Mouse (Mus musculus): Measurements from ENCODE around the gene Tiam1. TPM values are rescaled to one million over a fixed set of nuclear protein-coding genes. Genes with fewer than 3 reads are reported as not detected.

Tiam1 gene
- total RNA-seq (2014; fragmentation: Nextera tagmentation) (1.4 and 1.8 TPM in 2 replicates), total RNA-seq (2017) (4.9 and 5.3 TPM in 2 replicates), polyA plus RNA-seq (2012) (2.9 and 3.0 TPM in 2 replicates)

GRCm38 (mm10) chr16:90143760-90144516 is at the start of gene Tiam1:
TSS of gene Tiam1 (minus strand) at chr16:90143769.
- ATAC-seq (ENCODE audit: extremely low read depth, insufficient number of reproducible peaks, low FRiP score, poor library complexity, severe bottlenecking) (peak; percentile 16), DNase-seq (ENCODE audit: low spot score) (peak; percentile 87)
- peaks cover 9% of the 10 kb centered on the region; the same call in 1 of the 2 replicates for H3K27me3 ChIP-seq (ENCODE audit: insufficient read depth, low read length)
- H3K9me3 ChIP-seq (replicated peaks): peaks cover 34% of the 10 kb centered on the region
- peak within 1 kb of the TSS; percentile 71 for H3K4me3 ChIP-seq (ENCODE audit: low read depth, low read length)
- no peaks in the 10 kb centered on the region for H3K36me3 ChIP-seq (replicated peaks)
- no peak for TF ChIP-seq POLR2AphosphoS5 (IDR thresholded peaks at IDR 0.05; ENCODE audit: insufficient replicate concordance, low read depth, low read length)
- TF ChIP-seq TAL1 (conservative IDR thresholded peaks at IDR 0.05; ENCODE audit: low read depth, low read length): no peak
- no peak for TF ChIP-seq GATA2 (IDR thresholded peaks at IDR 0.05; ENCODE audit: borderline replicate concordance, low read depth, low read length)
- no peak for TF ChIP-seq CTCF (IDR thresholded peaks at IDR 0.05; ENCODE audit: low read depth, low read length)
- peaks cover 16% of the 10 kb centered on the region for H3K4me1 ChIP-seq (ENCODE audit: insufficient read depth, low read depth, low read length)

- TF ChIP-seq GATA2 (IDR thresholded peaks at IDR 0.05; ENCODE audit: borderline replicate concordance, low read depth, low read length) (no peak), TAL1 (conservative IDR thresholded peaks at IDR 0.05; ENCODE audit: low read depth, low read length) (no peak), CTCF (IDR thresholded peaks at IDR 0.05; ENCODE audit: low read depth, low read length) (no peak), GATA1 (IDR thresholded peaks at IDR 0.05; ENCODE audit: borderline replicate concordance, low read length) (no peak), POLR2AphosphoS5 (IDR thresholded peaks at IDR 0.05; ENCODE audit: insufficient replicate concordance, low read depth, low read length) (no peak)
- no peak for ATAC-seq (ENCODE audit: extremely low read depth, insufficient number of reproducible peaks, low FRiP score, poor library complexity, severe bottlenecking)
These were observed 47.7 kb upstream of the Tiam1 start for GRCm38 (mm10) chr16:90191289-90191688.

DNA sequence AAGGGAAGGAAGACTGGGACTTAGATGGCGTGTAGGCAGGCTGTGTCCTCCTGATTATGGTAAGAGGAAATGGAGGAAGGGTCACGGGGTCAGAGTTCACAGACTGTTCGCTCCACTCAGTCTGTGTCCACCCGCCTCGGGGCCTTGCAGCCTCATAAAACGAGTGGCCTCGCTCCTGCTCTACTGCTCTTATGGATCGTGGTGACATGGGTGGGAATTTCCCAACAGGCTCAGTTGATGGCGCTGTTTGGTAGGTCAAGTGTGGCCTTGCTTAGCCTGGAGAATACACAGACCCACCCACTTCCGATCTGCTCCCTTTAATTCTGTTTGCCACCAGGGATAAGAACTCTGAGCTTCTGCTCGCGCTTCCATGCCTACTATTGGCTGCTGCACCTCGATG is 43.9 kb upstream of the Tiam1 start:
- TF ChIP-seq GATA2 (IDR thresholded peaks at IDR 0.05; ENCODE audit: borderline replicate concordance, low read depth, low read length) (no peak), CTCF (IDR thresholded peaks at IDR 0.05; ENCODE audit: low read depth, low read length) (no peak), POLR2AphosphoS5 (IDR thresholded peaks at IDR 0.05; ENCODE audit: insufficient replicate concordance, low read depth, low read length) (no peak), GATA1 (IDR thresholded peaks at IDR 0.05; ENCODE audit: borderline replicate concordance, low read length) (no peak), TAL1 (conservative IDR thresholded peaks at IDR 0.05; ENCODE audit: low read depth, low read length) (no peak)
- Histone ChIP-seq H3K4me3 (ENCODE audit: low read depth, low read length) (no peak overlapping the region), H3K9me3 (replicated peaks) (no peaks in the 10 kb centered on the region), H3K4me1 (ENCODE audit: insufficient read depth, low read depth, low read length) (peaks cover 3% of the 10 kb centered on the region; the same call in 1 of the 2 replicates), H3K27me3 (ENCODE audit: insufficient read depth, low read length) (peaks cover 7% of the 10 kb centered on the region; the same call in 1 of the 2 replicates), H3K36me3 (replicated peaks) (no peaks in the 10 kb centered on the region)
- DNase-seq (ENCODE audit: low spot score): no peak
- peak; percentile 68 for ATAC-seq (ENCODE audit: extremely low read depth, insufficient number of reproducible peaks, low FRiP score, poor library complexity, severe bottlenecking)

More at GRCm38 (mm10) chr16:90191289-90191688, 47.7 kb upstream of the Tiam1 start:
- Histone ChIP-seq H3K27me3 (ENCODE audit: insufficient read depth, low read length) (peaks cover 7% of the 10 kb centered on the region; the same call in 1 of the 2 replicates), H3K4me3 (ENCODE audit: low read depth, low read length) (no peak overlapping the region), H3K9me3 (replicated peaks) (no peaks in the 10 kb centered on the region), H3K36me3 (replicated peaks) (no peaks in the 10 kb centered on the region), H3K4me1 (ENCODE audit: insufficient read depth, low read depth, low read length) (peaks cover 5% of the 10 kb centered on the region)
- no peak for DNase-seq (ENCODE audit: low spot score)

DNA sequence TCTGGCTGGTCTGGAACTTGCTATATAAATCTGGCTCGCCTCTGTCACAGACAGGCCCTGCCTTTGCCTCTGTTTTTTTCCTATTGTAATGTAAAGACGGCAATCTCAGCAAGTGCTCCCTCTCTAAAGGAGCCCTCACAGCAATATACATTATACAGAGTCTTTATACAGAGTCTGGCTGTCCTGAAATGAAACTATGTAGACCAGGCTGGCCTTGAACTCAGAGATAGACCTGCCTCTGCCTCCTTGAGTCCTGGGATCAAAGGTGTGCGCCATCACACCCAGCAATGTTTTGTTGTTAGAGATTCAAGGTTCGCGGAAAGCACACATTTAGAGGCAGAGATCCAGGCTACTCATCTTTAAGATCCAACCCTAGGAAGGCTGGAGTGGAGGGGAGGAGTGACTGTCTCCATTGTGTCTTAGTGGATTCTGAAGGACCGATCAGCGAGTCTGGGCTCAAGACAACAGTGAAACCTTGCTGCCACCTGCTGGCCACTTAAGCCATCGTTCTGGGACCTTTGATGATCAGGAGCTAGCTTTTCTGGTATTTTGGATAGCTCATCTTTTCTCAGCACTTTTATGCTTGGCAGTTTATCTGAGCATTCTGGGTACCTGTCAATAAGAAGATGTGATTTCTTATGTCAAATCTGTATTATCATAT is 42.5 kb upstream of the Tiam1 start:
- 0 out of 2 replicates have a peak, but pooled peaks cover 4% of the 10 kb centered on the region for H3K27me3 ChIP-seq (ENCODE audit: insufficient read depth, low read length)
- ATAC-seq (ENCODE audit: extremely low read depth, insufficient number of reproducible peaks, low FRiP score, poor library complexity, severe bottlenecking) (0 out of 2 replicates have a peak, but pooled peaks have one; percentile 52), DNase-seq (ENCODE audit: low spot score) (peak; percentile 27)
- TF ChIP-seq GATA2 (IDR thresholded peaks at IDR 0.05; ENCODE audit: borderline replicate concordance, low read depth, low read length) (no peak), GATA1 (IDR thresholded peaks at IDR 0.05; ENCODE audit: borderline replicate concordance, low read length) (no peak), POLR2AphosphoS5 (IDR thresholded peaks at IDR 0.05; ENCODE audit: insufficient replicate concordance, low read depth, low read length) (no peak), CTCF (IDR thresholded peaks at IDR 0.05; ENCODE audit: low read depth, low read length) (peak; percentile 31; the same call in 1 of the 2 replicates)
- H3K4me3 ChIP-seq (ENCODE audit: low read depth, low read length): no peak overlapping the region
- H3K4me1 ChIP-seq (ENCODE audit: insufficient read depth, low read depth, low read length): peaks cover 3% of the 10 kb centered on the region; the same call in 1 of the 2 replicates
- no peaks in the 10 kb centered on the region for H3K36me3 ChIP-seq (replicated peaks)
- no peaks in the 10 kb centered on the region; the same call in 1 of the 2 replicates for H3K9me3 ChIP-seq (replicated peaks)

DNA sequence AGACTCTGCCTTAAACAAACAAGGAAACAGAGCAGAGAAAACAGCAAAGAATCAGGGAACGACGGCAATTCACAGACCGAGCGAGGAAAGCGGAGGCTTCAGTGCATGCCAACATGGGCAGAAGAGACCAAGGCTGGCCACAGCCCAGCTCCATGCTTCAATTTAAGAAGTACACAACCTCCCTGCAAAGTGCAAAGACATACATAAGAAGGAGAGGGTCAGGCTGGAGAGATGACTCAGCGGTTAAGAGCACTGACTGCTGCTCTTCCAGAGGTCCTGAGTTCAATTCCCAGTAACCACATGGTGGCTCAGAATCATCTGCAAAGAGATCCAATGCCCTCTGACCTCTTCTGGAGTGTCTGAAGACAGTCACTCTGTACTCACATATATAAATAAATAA is 40.6 kb upstream of the Tiam1 start:
- DNase-seq (ENCODE audit: low spot score): no peak
- ATAC-seq (ENCODE audit: extremely low read depth, insufficient number of reproducible peaks, low FRiP score, poor library complexity, severe bottlenecking): no peak
- peaks cover 3% of the 10 kb centered on the region; the same call in 1 of the 2 replicates for H3K4me1 ChIP-seq (ENCODE audit: insufficient read depth, low read depth, low read length)
- H3K27me3 ChIP-seq (ENCODE audit: insufficient read depth, low read length): no peaks in the 10 kb centered on the region
- TF ChIP-seq POLR2AphosphoS5 (IDR thresholded peaks at IDR 0.05; ENCODE audit: insufficient replicate concordance, low read depth, low read length): no peak
- no peak for TF ChIP-seq GATA2 (IDR thresholded peaks at IDR 0.05; ENCODE audit: borderline replicate concordance, low read depth, low read length)
- no peak for TF ChIP-seq CTCF (IDR thresholded peaks at IDR 0.05; ENCODE audit: low read depth, low read length)
- no peak for TF ChIP-seq GATA1 (IDR thresholded peaks at IDR 0.05; ENCODE audit: borderline replicate concordance, low read length)
- TF ChIP-seq TAL1 (conservative IDR thresholded peaks at IDR 0.05; ENCODE audit: low read depth, low read length): no peak
- H3K9me3 ChIP-seq (replicated peaks): no peaks in the 10 kb centered on the region; the same call in 1 of the 2 replicates
- no peaks in the 10 kb centered on the region for H3K36me3 ChIP-seq (replicated peaks)
- no peak overlapping the region for H3K4me3 ChIP-seq (ENCODE audit: low read depth, low read length)

DNA sequence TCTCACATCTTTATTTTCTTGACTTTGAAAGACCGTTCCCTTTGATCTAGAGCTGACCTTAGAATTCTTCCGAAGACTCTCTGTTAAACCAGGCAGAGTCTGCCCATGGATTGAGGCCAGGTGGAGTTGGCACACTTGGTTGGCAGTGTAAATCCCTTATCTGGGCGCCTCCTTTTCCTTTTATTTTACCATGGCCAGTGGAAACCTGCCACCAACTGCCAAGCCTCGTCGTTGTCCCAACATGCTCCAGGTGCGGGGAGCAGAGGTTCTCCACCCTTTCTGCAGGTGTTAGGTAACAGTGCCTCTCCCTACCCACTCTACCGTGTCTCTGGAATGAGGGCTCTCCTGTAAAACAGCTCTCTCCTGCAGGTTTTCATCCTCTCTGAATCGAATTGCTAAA is 38.1 kb upstream of the Tiam1 start:
- H3K4me1 ChIP-seq (ENCODE audit: insufficient read depth, low read depth, low read length): peaks cover 5% of the 10 kb centered on the region; the same call in 1 of the 2 replicates
- no peaks in the 10 kb centered on the region; the same call in 1 of the 2 replicates for H3K9me3 ChIP-seq (replicated peaks)
- no peak overlapping the region for H3K4me3 ChIP-seq (ENCODE audit: low read depth, low read length)
- no peaks in the 10 kb centered on the region for H3K27me3 ChIP-seq (ENCODE audit: insufficient read depth, low read length)
- no peak for DNase-seq (ENCODE audit: low spot score)
- TF ChIP-seq GATA2 (IDR thresholded peaks at IDR 0.05; ENCODE audit: borderline replicate concordance, low read depth, low read length): no peak
- no peak for ATAC-seq (ENCODE audit: extremely low read depth, insufficient number of reproducible peaks, low FRiP score, poor library complexity, severe bottlenecking)
- no peaks in the 10 kb centered on the region for H3K36me3 ChIP-seq (replicated peaks)
